Mouse (Mus musculus) layer of hippocampus, postnatal 10 days (tissue): ENCODE measurements around the gene Slc5a11. TPM values are rescaled to one million over a fixed set of nuclear protein-coding genes. Genes with fewer than 3 reads are reported as not detected.

Experiments used
- DNase-seq, 2 experiments: peaks; one replicate each; pipeline ENCODE4 v3.0.0; 2021; ENCODE audit warnings: low spot score in 2 of 2
- long read RNA-seq: library from polyadenylated mRNA; stranded (forward); transcript quantifications from one replicate; pipeline ENCODE4 v2.0.0, GENCODE M21; 2023
- total RNA-seq, 2 experiments: library from RNA; stranded (reverse); gene quantifications; 2 replicates each; pipeline ENCODE4 v1.2.3; 2021

The Slc5a11 gene
- total RNA-seq: under 1 TPM in 1 of 2 experiments, not detected in 1; 0.25 TPM
- long read RNA-seq, partial matches to known transcripts: 0 of 1 reads
- long read RNA-seq, other reads (novel, unspliced or antisense): 1 of 1 reads

DNA sequence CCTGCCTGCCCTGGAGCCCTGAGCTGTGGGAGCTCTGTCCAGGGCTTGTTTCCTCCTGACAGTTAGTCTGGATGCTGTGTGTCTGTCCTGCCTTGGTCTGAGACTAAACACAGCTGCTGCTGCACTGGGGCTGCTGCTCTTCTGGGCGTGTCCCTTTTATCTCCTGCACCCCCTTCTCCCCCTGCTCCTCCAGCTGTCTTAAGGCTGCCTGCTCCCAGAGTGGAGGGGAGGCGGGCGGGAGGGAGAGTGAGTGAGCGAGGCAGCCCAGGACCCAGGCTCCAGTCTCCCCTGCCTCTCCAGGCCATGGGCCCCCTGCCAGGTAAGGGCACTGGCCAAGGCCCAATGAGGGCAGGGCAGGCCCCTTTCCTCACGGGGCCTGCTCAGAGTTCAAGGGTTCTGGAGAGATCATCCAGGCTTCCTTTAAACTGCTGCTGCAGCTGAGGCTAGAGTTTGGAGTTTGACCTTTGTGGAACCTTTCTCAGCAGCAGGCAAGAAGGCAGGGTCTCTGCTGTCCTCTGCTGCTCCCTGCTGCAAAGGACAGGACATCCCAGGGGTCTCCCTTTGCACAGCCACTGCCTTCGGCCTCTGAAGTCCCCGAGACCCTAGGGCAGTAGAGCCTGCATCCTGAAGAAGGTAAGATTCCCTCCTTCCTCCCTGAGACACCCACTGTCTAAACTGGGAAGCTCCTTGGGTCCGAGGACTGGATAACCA, at the start of gene Slc5a11:
Gene Slc5a11, plus strand, starts transcription at position 416 of the 711 bp plus-strand sequence.
- DNase-seq: no peak

GRCm38 (mm10) chr7:123167436-123167835, 47.1 kb upstream of the Slc5a11 start:
- DNase-seq: no peak

DNA sequence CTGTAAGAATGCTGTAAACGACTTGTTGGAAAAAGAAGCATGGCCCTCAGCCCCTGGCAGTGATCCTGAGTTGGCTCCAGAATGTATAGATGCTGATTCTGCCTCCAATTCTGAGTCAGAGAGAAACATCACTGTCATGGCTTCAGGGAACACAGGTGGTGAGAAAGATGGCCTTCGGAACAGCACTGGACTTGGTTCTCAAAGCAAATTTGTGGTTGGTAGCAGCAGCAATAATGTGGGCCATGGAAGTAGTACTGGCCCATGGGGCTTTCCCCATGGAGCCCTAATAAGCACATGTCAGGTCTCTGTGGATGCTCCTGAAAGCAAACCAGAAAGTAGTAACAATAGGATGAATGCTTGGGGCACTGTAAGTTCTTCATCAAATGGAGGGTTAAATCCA, 45.0 kb upstream of the Slc5a11 start:
- no peak for DNase-seq

- DNase-seq: no peak
These were observed 42.5 kb upstream of the Slc5a11 start for GRCm38 (mm10) chr7:123172101-123172500.

DNA sequence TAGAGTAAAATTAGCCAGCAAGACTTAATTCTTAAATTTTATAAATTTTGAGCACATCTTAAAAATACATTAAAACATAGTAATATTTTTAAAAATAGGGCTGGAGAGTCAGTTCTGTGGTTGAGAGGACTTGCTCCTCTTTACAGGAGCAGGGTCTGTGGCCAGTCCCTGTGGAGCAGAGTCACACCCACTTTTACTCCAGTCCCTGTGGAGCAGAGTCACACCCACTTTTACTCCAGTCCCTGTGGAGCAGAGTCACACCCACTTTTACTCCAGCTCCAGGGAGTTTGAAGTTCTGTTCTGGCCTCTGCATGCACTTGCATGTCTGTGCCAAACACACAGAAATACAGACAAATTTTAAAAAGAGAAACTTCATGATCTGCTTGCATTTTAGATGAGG, 37.4 kb upstream of the Slc5a11 start:
- no peak for DNase-seq

- DNase-seq: no peak
These were observed 32.5 kb upstream of the Slc5a11 start for GRCm38 (mm10) chr7:123181787-123182701.

DNA sequence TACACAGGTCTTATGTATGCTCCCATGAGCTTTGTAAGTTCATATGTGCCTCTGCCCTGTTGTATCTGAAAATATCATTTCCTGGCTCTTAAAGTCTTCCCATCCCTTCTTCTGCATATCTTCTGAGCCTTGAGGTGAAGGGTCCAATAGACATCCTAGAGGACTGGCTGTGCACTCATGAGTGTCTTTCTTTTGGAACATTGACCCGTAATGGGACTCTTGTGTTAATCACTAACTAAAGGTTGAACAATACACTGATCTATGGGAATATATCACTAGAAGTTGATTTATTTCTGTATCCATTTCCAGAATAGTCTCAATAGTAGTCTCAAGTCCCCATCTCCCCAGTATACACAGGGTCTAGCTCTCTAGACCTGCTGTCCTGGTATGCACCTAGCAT, 29.7 kb upstream of the Slc5a11 start:
- DNase-seq: no peak

GRCm38 (mm10) chr7:123186463-123186862, 28.1 kb upstream of the Slc5a11 start:
- DNase-seq: no peak

DNA sequence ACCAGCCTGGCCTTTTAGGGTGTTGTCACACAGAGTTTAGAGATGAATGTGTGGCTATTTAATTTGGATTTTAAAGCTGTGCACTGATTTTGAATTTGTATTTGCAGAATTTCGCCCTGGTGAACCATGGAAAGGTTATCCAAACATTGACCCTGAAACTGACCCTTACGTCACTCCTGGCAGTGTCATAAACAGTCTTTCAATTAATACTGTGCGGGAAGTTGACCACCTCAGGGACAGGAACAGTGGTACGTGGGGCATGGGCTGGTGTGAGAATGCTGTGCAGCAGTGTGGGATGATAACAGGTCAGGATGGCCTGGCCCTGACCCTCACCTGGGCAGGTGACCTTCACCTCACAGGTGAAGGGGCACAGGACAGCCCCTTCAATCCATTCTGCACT, 27.3 kb upstream of the Slc5a11 start:
- no peak for DNase-seq

DNA sequence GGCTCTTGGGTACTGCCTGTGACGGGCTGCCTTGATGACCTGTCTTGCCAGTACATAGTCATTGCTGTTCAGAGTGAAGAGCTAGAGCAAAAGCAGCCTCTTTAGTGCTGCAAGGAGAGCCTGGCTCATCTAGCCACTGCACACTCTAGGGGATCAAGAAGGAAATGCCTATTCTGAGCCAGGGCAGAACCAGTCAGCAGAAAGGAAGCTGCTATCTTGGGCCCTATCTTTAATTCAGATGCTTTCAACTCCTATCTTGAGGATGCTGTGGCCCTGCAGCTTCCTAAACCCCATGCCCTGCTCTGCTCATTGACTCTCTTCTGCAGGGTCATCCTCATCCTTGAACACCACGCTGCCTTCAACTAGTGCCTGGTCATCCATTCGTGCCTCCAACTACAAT, 26.1 kb upstream of the Slc5a11 start:
- DNase-seq: no peak

DNA sequence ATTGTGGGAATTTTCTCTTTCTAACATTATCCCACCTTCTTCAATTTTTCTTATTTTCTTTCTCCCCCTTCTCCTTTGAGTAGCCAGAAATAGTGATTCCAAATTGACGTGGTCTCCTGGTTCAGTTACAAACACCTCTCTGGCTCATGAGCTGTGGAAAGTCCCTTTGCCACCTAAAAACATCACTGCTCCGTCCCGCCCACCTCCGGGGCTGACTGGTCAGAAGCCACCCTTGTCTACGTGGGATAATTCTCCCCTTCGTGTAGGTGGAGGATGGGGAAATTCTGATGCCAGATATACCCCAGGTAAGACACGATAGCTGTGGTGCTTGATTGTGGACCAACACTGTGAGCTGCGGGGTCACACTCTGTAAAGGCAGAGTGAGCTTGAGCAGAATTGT, 24.8 kb upstream of the Slc5a11 start:
- DNase-seq: no peak

DNA sequence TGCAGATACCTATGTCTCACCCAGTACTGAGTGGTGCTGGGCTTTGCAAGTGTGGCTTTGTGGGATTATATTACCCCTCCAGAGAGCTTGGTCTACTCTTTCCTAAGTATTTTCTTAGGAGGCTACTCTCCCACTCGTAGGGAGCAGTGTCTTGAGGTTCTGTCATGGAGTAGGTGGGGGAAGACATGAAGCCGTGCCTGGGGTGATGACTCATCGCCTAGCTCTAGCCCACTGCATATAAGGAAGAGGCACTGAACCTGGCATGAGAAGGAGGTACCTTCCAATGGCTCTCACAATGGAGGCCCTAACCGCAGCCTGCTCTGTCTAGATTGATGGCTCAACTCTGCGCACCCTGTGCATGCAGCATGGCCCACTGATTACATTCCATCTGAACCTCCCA, 22.8 kb upstream of the Slc5a11 start:
- DNase-seq: no peak

DNA sequence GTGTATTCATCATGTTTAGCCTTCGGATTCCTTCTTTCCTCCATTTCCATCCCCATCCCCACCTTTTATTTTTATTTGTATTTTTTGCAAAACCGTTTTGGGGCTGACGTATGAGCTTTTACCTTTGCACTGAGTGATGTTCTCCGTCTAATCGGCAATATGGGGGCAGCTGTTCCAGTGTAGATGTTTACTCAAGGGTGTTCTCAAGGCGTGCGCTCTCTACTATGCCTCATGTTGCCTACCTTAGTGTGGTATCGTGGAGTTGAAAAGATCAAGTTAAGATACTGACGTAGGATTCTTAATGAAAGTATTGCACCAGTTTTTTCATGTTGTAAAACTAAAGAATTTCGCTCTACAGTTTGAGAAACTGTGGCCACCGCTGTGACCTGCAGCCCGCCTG, 21.4 kb upstream of the Slc5a11 start:
- DNase-seq: no peak

- no peak for DNase-seq
These were observed 19.9 kb upstream of the Slc5a11 start for GRCm38 (mm10) chr7:123194696-123195095.

- DNase-seq: no peak
These were observed 18.1 kb upstream of the Slc5a11 start for GRCm38 (mm10) chr7:123196432-123196831.

GRCm38 (mm10) chr7:123198695-123199094, 15.9 kb upstream of the Slc5a11 start:
- no peak for DNase-seq

- DNase-seq: no peak
These were observed 15.4 kb upstream of the Slc5a11 start for GRCm38 (mm10) chr7:123199151-123199550.

DNA sequence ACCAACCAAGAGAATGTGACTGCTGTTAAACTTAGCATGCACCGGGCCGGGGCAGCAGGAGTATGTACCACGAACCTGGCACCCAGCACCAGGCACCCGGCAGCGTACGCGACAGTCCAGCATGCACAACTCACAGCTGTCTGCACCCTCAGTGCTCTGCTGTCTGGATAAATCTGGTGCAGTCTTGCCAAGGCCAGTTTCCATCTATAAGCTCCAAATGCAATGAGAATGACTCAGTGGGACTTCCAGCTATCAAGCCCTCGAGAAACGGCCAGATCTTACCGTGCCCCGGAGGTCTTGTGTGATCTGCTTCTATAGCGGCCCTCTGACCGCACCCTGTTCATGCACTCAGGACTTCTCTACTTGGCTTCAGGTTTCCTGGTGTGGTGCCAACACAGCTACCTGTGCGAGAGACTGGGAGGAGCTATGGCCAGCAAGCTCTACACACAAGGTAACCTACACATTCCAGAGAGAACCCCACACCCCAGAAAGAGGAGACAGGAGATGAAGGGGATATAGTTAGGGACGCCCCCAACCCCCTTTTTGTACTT, 14.8 kb upstream of the Slc5a11 start:
- DNase-seq: no peak

DNA sequence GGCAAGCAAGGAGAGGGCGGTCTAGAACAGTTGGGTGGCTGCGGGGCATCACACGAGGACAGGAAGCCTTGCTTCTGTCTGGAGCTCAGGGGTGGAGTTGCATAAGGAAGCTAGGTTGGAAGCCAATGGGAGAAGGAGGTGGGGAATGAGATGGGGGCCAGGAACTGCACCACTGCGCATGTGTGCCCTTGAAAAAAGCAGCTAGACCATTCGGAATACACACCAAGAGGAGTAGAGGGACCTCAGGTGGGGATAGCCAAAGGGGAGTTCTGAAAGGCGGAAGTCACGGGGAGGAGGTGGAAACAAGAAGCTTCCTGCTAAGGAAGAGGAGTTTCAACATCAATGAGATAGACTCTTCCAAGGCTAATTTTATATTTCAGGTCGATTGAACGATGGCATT, 13.9 kb upstream of the Slc5a11 start:
- no peak for DNase-seq

- DNase-seq: peak; percentile 74 to 79
These were observed 9.3 kb upstream of the Slc5a11 start for GRCm38 (mm10) chr7:123205261-123205660.

- no peak for DNase-seq
These were observed 7.0 kb upstream of the Slc5a11 start for GRCm38 (mm10) chr7:123207561-123207960.

- DNase-seq: no peak
These were observed 4.7 kb upstream of the Slc5a11 start for GRCm38 (mm10) chr7:123209864-123210263.
